Mouse (Mus musculus) intestine, postnatal 0 days (tissue): Measurements from ENCODE around the gene Rps6kc1. TPM values are rescaled to one million over a fixed set of nuclear protein-coding genes. Genes with fewer than 3 reads are reported as not detected.

Experiments used
- ATAC-seq: fragments of 200-750 bp; cut with Nextera tagmentation; 2 replicates; pipeline ENCODE4 v1.8.0; 2017; ENCODE audit warnings: mild to moderate bottlenecking, moderate TSS enrichment, moderate library complexity
- H3K27ac ChIP-seq: fragments of 300-500 bp; sonication (generic); 2 replicates; pipeline ENCODE4 v1.5.1; 2014; ENCODE audit warnings: mild to moderate bottlenecking, low read depth, low read length, moderate library complexity
- H3K27me3 ChIP-seq: fragments of 300-500 bp; sonication (generic); replicated peaks from 2 replicates; pipeline ENCODE4 v1.6.1; 2014; ENCODE audit warnings: low read length, mixed read lengths; ENCODE audit not compliant: control insufficient read depth, insufficient read depth
- H3K36me3 ChIP-seq: fragments of 300-500 bp; sonication (generic); 2 replicates; pipeline ENCODE4 v1.6.1; 2014; ENCODE audit warnings: mild to moderate bottlenecking, moderate library complexity; ENCODE audit not compliant: control insufficient read depth, insufficient read depth
- H3K4me1 ChIP-seq: fragments of 300-500 bp; sonication (generic); replicated peaks from 2 replicates; pipeline ENCODE4 v1.6.1; 2014; ENCODE audit warnings: antibody characterized with exemption, low read length, mixed read lengths; ENCODE audit not compliant: control insufficient read depth, insufficient read depth
- H3K4me2 ChIP-seq: fragments of 300-500 bp; sonication (generic); replicated peaks from 2 replicates; pipeline ENCODE4 v1.6.1; 2014; ENCODE audit warnings: low read depth, mild to moderate bottlenecking, moderate library complexity
- H3K4me3 ChIP-seq: fragments of 300-500 bp; sonication (generic); 2 replicates; pipeline ENCODE4 v1.5.1; 2014; ENCODE audit warnings: low read depth, low read length
- H3K9ac ChIP-seq: fragments of 300-500 bp; sonication (generic); 2 replicates; pipeline ENCODE4 v1.6.1; 2014; ENCODE audit warnings: mild to moderate bottlenecking, low read depth, low read length
- H3K9me3 ChIP-seq: fragments of 300-500 bp; sonication (generic); 2 replicates; pipeline ENCODE4 v1.6.1; 2016; ENCODE audit warnings: mixed run types; ENCODE audit not compliant: control insufficient read depth
- CTCF ChIP-seq: sonication (generic); IDR thresholded peaks from 2 replicates; pipeline ENCODE4 v1.5.1; 2016; ENCODE audit warnings: low read depth, mild to moderate bottlenecking, control low read depth, antibody characterized with exemption, moderate library complexity
- WGBS: fragments of 180-500 bp; shearing (Covaris S2); extraction: QIAGEN DNeasy Blood & Tissue Kit; methylation state at CpG from one replicate; pipeline ENCODE4 v1.1.7; 2014; 5-methylcytosine and 5-hydroxymethylcytosine counted together
- polyA plus RNA-seq: library from polyadenylated mRNA; unstranded; fragments of >200 nt; fragmentation: Nextera tagmentation; extraction: Ambion mirVana; gene quantifications from 2 replicates; pipeline ENCODE4 v1.2.1, GENCODE M21; 2015

The Rps6kc1 gene
- polyA plus RNA-seq, 1 experiment from 2014 or later: 6.0 TPM

DNA sequence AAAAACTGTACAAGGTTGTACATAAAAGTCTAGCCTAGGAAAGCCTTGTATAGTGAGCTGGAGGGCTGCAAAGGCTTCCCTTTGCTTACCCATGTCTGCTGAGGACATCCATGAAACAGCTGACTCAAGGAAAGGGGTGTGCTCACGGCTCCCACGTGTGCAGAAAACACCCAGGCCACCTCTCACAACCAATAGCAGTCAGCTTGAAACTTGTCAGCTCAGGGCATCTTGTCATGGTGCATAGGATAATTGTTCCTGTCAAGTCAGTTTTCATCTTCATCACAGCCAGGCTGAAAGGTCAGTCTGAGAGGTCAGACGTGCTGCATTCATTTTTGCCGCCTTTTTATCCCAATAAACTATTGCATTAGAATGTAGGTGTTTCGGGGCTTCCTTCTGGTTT lies 36.4 kb upstream of the Rps6kc1 start:
- Histone ChIP-seq H3K4me2 (no peak overlapping the region), H3K27ac (no peak overlapping the region), H3K9me3 (no peaks in the 10 kb centered on the region), H3K27me3 (no peaks in the 10 kb centered on the region), H3K36me3 (peaks cover 33% of the 10 kb centered on the region), H3K4me3 (no peak overlapping the region), H3K9ac (no peak overlapping the region), H3K4me1 (no peaks in the 10 kb centered on the region)
- TF ChIP-seq CTCF: no peak
- ATAC-seq: no peak
- 81% methylated on average over 5 of the region's 5 CpGs for WGBS

DNA sequence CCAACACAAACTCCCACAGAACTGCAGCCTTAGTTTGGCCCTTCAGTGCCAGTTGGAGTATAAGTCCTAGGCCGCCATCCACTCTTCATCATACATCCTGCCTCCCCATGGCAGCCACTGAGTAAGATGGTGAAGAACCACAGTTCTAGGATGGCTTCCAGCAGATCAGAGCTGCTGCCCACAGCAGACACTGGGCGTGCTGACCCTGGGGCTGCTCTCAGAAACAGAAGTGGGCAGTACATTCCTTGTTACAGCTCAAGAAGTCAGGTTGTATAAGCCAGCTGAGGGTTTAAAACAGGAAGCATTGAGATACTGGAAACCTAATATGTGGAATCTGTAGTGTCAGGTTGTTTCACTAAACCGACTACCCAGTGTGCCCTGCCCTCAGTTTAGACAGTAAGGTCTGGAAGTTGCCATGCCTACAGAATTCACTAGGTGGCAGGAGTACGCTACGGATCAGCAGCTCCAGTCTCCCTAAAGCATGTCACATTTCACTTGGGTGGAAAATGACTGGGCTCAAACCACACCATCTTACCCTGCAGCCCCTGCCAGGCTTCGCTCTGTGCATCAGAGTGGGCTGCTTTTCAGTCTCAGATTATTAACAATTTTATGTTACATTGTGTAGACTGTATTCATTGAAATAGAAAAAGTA lies 32.7 kb upstream of the Rps6kc1 start:
- no peak overlapping the region for H3K4me3 ChIP-seq
- TF ChIP-seq CTCF: peak; percentile 94
- no peaks in the 10 kb centered on the region for H3K9me3 ChIP-seq
- peak; percentile 67; the same call in 1 of the 2 replicates for ATAC-seq
- 50% methylated on average over 6 of the region's 6 CpGs for WGBS
- H3K27me3 ChIP-seq: no peaks in the 10 kb centered on the region
- no peak overlapping the region for H3K27ac ChIP-seq
- peaks cover 64% of the 10 kb centered on the region for H3K36me3 ChIP-seq
- H3K9ac ChIP-seq: no peak overlapping the region
- H3K4me2 ChIP-seq: no peak overlapping the region
- H3K4me1 ChIP-seq: no peaks in the 10 kb centered on the region

DNA sequence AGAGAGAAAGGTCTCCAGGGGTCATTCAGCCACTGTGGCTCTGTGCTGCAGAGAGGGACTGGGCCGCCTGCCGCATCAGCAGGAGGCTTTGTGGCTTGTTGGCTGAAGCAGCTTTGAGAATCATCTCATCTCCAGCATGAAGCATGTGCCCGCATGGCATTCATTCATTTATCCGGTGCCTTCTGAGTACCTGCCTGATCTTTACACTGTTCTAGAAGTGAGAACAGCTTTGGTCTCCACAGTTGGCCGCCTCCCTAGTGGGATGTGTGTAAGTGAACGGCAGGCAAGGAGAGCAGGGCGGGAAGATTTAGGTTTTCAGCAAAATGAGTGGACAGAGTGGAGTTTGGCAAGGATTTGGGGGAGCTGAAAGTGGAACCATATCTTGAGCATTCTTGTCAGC lies 28.2 kb upstream of the Rps6kc1 start:
- H3K27ac ChIP-seq: no peak overlapping the region
- no peaks in the 10 kb centered on the region for H3K27me3 ChIP-seq
- H3K4me1 ChIP-seq: no peaks in the 10 kb centered on the region
- H3K9ac ChIP-seq: no peak overlapping the region
- TF ChIP-seq CTCF: no peak
- no peak for ATAC-seq
- H3K9me3 ChIP-seq: no peaks in the 10 kb centered on the region
- WGBS: 92% methylated on average over 7 of the region's 7 CpGs
- H3K4me2 ChIP-seq: no peak overlapping the region
- peaks cover 82% of the 10 kb centered on the region for H3K36me3 ChIP-seq
- no peak overlapping the region for H3K4me3 ChIP-seq

DNA sequence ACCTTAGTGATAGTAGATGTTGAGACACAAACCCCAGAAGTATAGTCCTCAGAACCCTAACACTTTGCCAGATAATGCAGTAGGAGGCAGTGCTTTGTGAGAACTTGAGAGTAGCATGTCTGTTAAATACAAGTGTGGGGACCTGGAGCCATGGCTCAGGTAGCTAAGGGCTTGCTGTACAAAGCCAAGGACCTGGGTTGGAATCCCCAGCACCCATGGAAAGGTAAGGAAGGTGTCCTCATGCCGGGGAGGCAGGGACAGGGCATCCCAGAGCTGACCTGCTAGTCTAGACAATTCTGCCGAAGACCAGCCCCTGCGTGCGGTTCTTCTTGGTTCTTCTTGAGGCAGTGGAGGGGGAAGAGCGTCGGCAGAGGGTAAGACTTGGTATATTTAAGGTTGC lies 18.6 kb upstream of the Rps6kc1 start:
- no peaks in the 10 kb centered on the region for H3K9me3 ChIP-seq
- ATAC-seq: no peak
- H3K36me3 ChIP-seq: peaks cover 16% of the 10 kb centered on the region
- WGBS: 33% methylated on average over 6 of the region's 6 CpGs
- H3K9ac ChIP-seq: no peak overlapping the region
- no peak overlapping the region for H3K27ac ChIP-seq
- H3K4me3 ChIP-seq: no peak overlapping the region
- 0 out of 2 replicates have a peak overlapping the region, but pooled peaks have one; percentile 37 for H3K4me2 ChIP-seq
- TF ChIP-seq CTCF: no peak
- H3K27me3 ChIP-seq: no peaks in the 10 kb centered on the region
- peaks cover 5% of the 10 kb centered on the region; the same call in 1 of the 2 replicates for H3K4me1 ChIP-seq

DNA sequence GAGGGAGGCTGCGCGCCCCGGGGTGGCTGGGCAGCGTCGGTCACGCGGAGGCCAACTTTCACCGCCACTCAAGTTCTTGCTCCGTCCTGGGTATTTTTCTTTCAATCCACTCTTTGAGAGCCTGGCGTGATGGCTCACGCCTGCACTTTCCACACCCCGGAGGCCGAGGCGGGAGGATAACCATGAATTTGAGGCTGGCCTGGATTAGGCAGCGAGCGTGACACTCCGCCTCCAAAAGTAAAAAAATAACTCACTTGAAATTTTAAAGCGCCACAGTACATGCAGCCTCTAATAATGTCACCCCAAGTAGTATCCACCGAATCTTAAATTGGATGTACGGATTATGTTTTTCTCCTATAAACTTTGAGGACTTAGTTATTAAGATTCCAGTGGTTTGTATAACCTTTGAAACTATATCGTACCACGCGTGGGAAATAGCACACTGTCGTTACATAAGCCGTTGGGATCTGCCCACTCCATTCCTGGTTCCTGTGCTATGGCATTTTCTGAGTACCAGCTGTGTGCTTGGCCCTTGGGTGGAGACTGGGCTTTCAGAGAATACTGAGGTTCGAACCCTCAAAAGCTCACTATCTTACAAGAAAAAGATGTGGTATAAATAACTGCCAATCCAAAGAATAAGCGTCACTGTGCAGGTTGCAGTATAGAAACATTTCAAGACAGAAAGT lies 17.6 kb upstream of the Rps6kc1 start:
- peaks cover 5% of the 10 kb centered on the region; the same call in 1 of the 2 replicates for H3K4me1 ChIP-seq
- no peaks in the 10 kb centered on the region for H3K9me3 ChIP-seq
- 4% methylated on average over 27 of the region's 27 CpGs for WGBS
- no peaks in the 10 kb centered on the region for H3K27me3 ChIP-seq
- ATAC-seq: no peak; the same call in 1 of the 2 replicates
- peak overlapping the region; percentile 98 for H3K27ac ChIP-seq
- H3K4me2 ChIP-seq: peak overlapping the region; percentile 76
- no peak for TF ChIP-seq CTCF
- peak overlapping the region; percentile 69 for H3K4me3 ChIP-seq
- peak overlapping the region; percentile 78 for H3K9ac ChIP-seq
- peaks cover 6% of the 10 kb centered on the region for H3K36me3 ChIP-seq

DNA sequence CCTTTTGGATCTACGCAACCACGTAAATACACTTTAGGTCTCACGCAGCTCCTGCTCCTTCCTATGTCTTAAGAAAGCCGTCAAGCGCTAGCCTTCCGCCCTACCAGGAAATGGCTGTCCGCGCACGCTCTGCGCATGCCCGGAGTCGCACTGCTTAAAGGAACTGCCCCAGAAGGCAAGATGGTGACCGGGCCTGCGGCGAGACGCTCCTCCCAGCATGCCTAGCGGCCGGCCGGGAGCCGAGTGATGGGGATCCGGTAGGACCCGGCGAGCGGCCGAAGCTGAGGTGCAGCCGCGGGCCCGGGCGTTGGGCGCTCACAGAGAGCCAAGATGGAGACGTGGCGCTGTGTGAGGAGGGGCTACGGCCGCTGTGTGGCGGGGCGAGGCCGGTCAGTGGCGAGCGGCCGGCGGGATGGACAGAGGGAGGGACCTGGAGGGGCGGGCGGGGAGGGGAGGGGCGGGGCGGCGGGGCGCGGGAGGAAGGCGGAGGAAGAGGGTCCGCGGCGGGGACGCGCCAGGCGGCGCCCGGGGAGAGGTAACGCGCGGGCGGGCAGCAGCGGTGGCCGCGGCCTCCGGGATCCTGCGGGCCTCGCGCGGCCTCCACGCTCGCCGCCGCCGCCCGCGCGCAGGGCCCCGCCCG lies 16.9 kb upstream of the Rps6kc1 start:
- H3K36me3 ChIP-seq: no peaks in the 10 kb centered on the region; the same call in 1 of the 2 replicates
- peak overlapping the region; percentile 76 for H3K4me2 ChIP-seq
- H3K4me1 ChIP-seq: peaks cover 5% of the 10 kb centered on the region; the same call in 1 of the 2 replicates
- H3K9ac ChIP-seq: peak overlapping the region; percentile 78
- peak; percentile 95 for ATAC-seq
- no peaks in the 10 kb centered on the region for H3K9me3 ChIP-seq
- H3K27ac ChIP-seq: peak overlapping the region; percentile 98
- WGBS: under 1% methylated on average over 41 of the region's 79 CpGs
- H3K27me3 ChIP-seq: no peaks in the 10 kb centered on the region
- H3K4me3 ChIP-seq: peak overlapping the region; percentile 69
- 0 out of 2 replicates have a peak, but pooled peaks have one; percentile 23 for TF ChIP-seq CTCF
